Mouse (Mus musculus) layer of hippocampus, adult 9-10 months (tissue): ENCODE results near the gene 4921517D22Rik.

Experiments
- DNase-seq: peaks from one replicate; pipeline ENCODE4 v3.0.0; 2022; ENCODE audit warnings: low spot score

Gene 4921517D22Rik

DNA sequence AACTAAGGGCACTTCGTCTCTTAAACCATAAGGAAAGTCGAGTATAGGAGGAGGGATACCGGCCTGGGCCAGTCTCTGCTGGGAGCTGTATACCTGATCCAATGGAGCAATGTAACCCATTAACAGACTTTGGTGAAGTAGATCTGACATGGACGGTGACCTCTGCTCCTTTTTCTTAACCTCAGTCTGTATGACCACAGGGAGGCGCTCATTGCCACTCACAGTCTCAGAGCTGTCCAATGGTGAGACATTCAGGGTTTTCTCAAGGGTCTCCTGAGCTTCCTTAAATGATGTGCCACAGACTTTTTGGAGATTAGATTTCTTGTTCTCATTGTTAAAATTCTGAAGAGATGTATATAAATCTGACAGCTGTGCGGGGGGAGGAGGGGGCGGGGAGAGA lies 3.3 kb downstream of the 4921517D22Rik start:
- DNase-seq: no peak

DNA sequence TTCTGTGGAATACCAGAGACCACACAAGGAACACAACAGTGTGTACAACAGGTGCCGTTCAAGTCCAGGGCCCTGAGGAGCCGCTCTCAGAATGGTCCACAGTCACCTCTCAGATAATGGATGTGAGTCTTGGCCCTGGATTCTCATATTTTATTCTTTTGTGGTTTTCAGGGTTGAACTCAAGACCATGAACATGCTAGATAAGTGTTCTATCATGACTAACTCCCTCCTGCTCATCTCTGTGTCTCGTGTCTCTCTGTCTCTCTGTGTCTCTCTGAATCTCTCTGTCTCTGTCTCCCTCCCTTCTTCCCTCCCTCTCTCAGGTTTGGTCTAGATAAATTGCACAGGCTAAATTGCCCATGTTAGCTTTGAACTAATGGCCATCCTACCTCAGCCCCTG lies 4.1 kb downstream of the 4921517D22Rik start:
- DNase-seq: no peak

DNA sequence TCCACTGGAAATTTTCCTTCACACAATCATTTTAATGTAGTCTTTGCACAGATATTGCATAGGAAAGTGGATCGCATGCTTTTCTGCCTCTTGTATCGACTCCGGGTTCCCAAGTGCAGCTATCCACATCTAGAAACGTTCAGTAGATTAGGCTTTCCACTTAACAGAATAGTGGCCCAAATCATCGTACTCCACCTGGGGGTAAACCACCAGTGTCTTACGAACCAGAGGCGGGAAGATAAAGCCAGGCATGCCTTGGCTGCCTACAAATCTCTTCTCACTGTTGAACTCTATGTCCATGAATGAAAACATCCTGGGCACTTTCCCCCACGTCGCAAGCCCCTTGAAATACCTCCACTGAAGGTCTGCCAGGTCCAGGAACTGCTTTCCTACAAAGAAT lies 4.6 kb downstream of the 4921517D22Rik start:
- no peak for DNase-seq

DNA sequence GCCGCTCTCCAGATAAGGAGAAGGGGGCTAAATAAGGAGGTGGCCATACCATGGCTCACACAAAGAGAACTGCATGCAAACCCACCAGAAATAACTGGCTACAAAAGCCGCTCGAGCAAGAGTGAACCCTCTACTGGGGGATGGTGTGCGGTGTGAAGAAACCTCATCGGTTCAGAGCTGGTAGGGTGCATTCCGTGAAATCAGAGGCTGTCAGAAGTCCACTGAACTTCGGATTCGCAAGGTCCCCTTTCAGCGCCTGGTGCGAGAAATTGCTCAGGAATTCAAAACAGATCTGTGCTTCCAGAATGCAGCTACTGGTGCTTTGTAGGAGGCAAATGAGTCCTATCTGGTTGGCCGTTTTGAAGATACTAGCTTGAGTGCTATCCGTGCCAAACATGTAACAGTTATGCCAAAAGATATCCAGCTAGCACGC lies 5.6 kb downstream of the 4921517D22Rik start:
- DNase-seq: no peak

DNA sequence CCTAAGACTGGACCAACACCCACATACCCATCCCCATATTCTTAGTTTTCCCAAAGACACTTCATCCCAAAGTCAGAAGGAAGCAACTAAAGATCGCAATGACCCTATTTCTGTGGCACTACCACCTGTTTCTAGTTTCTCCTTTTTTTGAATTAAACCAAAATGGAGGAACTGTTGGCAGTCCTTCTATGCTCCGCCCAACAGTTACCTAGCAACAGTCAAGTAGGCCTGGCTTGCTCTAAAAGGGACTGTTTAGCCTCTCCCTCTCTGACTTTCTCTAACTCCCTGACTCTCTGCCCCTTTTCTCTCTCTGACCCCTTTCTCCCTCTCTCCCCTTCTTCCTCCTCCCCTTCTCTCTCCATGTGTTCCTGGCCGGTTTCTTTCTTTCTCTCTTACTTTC lies 8.7 kb downstream of the 4921517D22Rik start:
- no peak for DNase-seq

DNA sequence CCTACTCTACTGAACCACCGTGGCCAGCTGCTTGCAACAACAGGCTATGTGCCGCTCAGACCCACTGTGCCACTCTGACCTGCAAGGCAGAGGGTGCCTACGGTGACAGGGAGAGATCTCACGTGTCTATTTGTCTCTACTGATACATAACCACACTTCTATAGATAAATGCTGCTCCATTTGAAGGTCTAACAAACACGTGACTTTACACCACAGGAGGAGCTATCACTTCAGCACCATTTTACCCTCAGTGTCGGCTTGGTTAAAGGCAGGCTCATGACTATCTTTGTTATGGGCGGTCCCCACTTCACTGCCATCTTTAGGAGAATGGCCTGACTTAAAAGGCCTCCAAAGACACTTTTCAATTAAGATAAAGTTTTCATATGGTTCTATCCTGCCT lies 11.3 kb downstream of the 4921517D22Rik start:
- no peak for DNase-seq

DNA sequence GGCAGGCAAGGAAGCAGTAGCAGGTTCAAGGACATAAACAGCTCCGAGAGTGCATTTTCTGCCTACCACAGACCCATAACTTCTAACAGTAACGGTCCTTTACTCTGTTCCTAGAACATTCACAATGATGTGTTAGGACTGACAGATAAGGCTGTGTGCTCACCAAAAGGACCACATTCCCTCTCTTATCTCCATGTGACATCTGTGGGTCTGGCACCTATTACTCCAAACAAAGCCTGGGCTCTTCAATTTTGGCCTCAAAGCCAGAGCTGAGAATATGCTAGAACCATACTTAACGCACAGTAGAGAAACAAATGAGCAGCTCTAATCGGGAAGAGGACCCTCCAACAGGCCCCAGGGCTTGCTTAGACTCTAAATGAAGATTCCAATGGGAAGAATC lies 14.0 kb downstream of the 4921517D22Rik start:
- no peak for DNase-seq

DNA sequence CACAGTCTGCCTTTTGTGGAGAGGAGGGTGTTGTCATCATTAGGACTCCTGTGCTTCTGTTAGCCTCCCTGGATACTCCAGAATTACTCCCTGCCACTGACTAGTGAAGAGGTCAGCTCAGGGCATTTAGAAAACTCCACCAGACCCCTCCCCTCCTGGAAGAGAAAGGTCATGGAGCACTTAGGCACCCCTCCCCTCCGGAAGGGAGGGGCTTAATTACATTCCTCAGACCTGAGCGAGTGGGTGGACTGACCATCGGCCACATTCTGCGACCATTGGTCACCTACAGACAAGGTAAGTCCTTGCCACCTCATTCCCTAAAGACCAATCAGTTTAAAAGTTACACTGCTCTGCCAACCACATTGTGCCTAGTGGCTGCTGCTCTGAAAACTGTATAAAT lies 14.6 kb downstream of the 4921517D22Rik start:
- DNase-seq: no peak

DNA sequence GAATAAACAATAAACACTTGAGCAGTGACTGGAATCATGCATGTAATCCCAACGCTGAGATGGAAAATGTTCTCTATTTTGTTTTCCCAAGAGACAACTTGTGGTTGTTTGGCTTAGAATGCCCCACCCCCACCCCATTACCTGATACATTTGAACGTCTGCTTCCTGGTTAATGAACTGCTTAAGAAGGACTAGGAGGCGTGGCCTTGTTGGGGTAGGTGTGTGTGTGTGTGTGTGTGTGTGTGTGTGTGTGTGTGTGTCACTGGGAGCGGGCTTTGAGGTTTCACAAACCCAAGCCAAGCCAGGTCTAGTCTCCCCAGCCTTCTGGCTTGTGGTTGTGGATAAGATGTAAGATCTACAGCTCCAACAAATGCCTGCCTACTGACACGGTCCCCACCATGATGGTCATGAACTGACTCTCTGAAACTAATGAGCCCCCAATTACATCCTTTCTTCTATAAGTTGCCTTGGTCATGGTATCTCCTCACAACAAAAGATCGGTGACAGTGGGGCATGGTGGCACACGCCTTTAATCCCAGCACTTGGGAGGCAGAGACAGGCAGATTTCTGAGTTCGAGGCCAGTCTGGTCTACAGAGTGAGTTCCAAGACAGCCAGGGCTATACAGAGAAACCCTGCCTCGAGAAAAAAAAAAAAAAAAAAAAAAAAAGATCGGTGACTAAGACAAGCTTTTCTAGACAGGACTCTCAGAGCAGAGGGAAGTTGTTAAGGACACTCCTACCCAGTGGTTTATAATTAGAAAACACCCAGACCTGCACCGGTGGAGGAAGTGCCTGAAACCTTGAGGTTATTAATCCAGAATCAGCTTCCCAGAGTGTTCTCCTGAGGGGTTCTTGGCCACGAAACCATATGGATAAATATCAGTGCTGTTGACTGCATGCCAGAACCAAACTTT lies 17.3 kb downstream of the 4921517D22Rik start:
- no peak for DNase-seq

DNA sequence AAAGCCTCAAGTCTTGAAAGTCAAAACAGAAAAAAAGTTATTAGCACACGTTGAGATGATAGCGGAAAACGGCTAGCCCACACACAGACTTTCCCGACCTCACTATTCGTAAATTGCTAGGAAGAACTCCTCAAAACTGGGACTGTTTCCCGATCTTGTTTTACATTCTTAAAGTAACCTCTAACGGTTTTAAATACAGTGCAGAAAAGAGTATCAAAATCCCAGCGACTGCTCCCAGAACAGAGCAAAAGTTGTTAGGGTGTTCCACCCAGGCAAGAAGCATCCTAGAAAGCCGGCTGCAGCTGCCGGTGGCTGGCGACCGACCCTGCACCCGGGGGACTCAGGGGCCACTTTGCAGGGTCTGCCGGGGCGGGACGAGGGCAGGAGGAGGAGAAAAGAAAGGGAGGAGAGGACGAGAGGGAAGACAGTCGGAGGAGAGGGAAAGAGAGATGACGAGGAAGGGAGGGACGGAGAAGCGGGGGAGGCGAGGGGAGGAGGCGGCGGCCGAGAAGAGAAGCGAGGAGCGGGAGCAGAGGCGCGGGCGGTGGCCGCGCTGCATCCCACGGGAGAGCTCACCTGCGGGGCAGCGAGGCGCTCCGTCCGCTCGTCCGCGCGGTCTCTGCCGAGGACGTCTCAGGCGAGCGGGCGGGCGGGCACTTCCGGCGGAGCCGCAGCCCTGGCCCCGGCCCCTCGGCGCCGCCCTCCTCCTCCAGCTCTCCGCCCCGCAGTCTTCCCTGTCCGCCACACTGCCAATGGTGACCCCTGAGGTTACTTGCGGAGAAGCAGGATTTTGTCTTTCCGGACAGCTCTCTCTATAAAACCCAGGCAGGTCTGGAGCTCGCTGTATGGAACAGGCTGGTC lies 18.5 kb downstream of the 4921517D22Rik start, which contains the start of gene Golm1:
TSS of gene Golm1 (minus strand) at position 661 of the 861 bp plus-strand sequence.
- no peak for DNase-seq

DNA sequence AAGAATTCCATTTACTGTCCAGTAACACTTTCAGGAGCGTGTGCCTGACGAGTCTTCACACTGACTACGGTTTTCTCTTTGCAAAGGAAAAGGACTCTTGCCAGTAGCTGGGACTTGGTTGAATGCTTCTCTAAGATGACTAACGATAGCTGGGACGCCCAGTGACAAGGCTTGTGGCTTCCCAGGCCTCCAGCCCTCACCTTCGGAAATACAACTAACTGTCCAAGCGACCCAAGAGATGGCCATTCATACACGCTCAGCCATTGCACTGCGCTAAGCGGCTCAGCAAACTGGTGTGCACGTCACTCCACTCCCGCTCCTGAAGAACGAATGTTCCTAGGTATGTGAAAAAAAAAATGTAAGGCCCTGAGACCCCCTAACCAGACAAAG lies 19.2 kb downstream of the 4921517D22Rik start:
- DNase-seq: no peak

DNA sequence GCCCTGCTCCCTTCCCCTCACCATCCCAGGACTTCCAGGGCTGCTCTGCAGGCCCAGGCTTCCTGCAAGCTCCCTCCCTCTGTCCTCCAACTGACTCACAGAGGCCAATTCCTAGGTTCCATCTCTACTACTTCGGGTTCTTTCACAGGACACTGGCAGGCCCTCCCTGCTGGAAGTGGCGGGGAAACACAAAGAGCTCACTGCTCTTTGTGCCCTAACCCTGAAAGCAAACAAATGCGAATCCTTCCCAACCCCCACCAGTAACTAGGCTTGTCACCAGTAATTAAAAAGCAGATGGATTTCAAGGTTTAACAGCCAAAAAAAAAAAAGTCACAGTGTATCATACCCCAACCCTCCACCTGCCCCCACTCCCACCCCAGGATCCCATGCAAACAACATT lies 19.7 kb downstream of the 4921517D22Rik start:
- no peak for DNase-seq

DNA sequence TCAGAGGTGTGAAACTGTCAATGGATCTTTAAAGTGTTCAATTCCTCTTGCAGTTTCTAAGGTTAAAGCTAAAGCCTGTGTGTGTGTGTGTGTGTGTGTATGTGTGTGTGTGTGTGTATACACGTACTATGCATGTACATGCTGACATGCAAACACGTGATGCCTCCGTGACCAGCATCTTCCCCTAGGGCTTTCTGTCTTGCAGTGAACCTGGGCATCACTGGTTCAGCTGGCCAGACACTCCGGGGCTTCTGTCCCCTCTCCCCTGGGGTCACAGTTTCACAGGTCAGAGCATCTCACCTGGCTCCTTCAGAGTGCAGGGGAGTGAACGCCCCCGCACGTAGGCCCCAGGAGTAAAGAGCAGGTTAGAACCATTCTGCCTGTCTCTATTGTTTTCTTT lies 20.3 kb downstream of the 4921517D22Rik start:
- DNase-seq: no peak

DNA sequence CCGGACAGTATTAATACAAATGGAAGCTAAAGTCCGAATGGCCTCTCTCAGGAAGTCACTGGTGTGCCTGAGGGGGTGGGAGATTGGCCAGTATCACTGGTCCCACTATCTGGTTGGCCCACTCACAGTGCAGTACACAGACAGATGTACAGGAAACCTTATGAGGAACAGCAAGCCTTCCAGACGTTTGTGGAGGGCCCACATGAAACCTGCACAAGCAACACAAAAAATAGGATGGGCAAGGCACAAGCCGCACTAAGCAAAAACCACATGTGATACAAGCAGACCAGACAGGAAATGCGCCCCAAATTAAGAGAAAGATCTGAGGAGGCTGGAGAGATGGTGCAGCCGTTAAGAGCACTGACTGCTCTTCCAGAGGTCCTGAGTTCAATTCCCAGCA lies 21.7 kb downstream of the 4921517D22Rik start:
- DNase-seq: no peak

DNA sequence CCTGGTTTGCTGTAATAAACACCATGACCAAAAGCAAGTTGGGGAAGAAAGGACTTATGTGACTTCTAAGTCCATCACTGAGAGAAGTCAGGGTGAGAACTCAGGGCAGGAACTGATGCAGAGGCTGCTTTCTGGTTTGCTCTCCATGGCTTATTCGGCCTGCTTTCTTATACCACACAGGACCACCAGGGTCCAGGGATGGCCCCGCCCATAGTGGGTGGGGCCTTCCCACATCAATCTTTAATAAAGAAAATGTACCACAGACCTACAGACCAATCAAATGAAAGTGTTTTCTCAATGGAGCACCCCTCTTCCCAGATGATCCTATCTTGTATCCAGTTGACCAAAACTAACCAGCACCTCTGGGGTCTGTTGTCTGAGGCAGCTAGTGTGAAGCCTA lies 22.4 kb downstream of the 4921517D22Rik start:
- DNase-seq: no peak

DNA sequence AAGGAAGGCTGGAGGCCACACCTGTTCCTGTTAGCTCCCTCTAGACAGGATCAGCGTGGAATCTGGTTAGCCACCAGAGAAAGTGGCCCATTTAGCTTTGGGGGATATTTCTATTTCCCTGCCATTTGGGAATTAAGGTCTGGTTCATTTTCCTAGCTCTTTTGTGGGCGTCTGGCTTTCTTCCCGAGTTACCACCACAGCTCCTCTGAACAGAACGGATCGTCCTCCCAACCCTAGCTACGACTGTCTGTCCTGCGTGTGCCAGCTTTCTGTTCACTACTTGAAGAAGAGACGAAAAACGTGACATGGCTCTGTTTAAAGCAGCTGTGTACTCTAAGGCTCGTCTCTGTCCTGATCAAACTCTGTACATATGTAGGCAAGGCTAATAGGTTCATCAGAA lies 24.0 kb downstream of the 4921517D22Rik start:
- no peak for DNase-seq

DNA sequence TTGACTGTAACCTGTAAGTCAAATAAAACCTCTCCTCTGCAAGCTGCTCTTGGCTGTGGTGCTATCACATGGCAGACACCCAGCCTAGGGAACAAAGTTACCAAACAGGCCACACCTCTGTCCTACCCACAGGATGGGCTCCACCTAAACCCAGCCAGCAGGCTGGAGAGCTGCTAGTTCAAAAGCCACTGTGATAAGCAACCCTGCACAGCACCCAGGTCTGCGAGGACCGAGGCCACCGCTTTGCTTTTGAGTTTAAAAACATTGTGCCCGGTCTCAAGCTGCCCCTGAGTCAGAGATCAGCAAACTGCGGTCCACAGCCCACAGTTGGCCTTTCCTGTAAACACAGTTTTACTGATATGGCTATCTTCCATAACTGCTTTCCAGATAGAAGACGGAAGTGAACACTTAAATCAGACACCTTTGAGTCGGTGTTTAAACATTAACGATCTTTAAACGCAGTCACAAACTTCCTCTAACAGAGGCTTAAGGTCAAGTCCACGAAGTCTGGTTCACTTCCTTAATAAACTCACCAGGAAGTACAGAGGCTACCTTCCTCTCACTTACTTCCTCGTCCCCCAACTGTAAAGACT lies 25.3 kb downstream of the 4921517D22Rik start:
- no peak for DNase-seq

DNA sequence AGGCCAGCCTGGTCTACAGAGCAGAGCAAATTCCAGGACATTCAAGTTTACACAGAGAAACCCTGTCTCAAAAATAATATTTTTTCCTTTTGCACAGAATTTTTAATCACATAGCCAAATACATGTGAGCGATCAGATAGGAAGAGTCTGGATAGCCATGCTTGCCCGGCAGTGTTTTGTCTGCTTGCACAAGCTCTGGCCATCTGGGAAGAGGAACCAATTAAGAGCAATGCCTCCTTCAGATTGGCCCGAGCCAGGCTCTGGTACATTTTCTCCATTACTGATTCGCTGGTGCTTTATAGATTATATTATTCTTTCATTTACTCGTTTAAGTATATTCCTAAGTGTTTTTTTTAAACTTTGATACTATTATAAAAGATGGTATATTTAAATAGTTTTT lies 26.1 kb downstream of the 4921517D22Rik start:
- DNase-seq: no peak

DNA sequence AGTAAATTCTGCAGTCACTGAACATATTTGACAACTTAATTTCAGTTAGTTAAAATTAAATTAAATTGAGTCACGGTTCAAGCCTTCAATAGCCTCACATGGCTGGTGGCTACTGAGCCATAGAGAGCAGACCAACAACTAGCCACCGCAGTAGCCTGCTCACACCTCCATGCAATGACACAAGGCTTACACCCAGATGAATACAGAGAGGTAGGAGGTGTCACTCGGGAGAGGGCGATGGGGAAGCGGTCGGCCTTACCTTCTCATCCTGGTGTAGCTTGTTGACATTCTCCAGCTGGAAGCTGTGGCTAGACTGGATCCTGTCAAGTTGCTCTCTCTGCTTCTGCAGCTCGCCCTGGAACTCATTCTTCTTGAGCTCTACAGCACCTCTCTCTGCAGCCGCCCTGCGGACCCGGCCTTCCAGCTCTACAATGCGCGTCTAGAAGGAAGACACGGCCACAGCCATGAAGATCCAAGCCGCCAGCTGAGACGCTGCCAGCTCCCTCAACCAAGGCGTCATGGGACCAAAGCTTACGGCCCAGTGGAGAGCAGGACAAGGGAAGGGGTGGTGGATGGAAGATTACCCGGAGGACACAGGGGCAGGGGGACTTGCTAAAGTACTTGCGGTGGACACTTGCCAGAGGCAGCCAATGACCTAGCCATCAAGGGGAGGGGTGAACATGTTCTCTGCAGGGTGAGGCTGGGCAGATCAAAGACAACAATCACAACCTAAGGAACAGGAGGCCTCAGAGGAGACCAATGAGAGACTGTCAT lies 29.8 kb downstream of the 4921517D22Rik start:
- DNase-seq: no peak

DNA sequence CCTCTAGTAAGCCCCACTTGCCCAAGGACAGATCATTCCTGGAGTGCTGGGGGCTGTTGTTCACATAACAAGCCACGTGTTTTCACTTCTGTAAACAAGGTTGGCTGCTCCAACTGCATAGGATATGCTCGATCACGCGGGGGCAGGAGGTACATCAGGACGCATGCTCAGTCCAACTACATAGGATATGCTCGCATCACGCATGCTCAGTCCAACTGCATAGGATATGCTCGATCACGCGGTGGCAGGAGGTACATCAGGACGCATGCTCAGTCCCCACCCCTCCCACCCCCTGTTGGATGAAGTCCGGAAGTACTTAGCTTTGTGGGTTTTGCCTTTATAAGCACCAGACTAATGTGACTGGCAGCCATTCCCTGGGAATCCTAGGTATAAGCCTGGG lies 31.9 kb downstream of the 4921517D22Rik start:
- DNase-seq: no peak

DNA sequence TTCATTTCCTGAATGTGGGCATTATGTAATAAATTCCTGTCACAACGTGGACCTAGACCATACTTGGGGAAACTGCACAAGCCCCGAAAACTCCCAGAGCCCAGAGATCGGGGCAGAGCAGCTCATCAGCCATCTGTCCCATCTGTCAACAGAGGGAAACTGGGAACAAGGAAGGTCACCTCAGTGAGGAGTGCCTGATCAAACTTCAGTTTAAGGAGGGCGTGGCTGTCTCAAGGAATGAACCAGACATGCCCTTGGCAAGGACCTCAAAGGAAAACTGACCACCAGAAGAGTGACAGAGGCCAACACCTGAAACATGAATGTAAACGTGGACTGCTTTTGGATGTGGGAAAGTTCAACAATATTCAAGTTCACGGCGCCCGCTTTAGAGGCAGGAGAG lies 32.5 kb downstream of the 4921517D22Rik start:
- DNase-seq: no peak

DNA sequence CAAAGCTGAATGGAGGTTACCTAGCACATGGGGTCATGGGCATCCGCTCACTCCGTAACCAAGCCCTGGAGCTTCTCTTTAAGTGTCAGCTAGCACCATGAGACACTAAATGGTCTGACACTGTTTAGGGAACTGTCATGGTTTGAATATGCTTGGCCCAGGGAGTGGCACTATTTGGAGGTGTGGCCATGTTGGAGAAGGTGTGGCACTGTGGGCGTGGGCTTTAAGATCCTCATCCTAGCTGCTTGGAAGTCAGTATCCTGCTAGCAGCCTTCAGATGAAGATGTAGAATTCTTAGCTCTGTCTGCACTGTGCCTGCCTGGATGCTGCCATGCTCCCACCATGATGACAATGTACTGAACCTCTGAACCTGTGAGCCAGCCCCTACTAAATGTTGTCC lies 33.5 kb downstream of the 4921517D22Rik start:
- DNase-seq: no peak
